Mouse (Mus musculus): ENCODE results near the gene Ascl3. TPM values are rescaled to one million over a fixed set of nuclear protein-coding genes. Genes with fewer than 3 reads are reported as not detected.

Gene Ascl3
- polyA plus RNA-seq, 1 experiment, result 0.17 TPM

DNA sequence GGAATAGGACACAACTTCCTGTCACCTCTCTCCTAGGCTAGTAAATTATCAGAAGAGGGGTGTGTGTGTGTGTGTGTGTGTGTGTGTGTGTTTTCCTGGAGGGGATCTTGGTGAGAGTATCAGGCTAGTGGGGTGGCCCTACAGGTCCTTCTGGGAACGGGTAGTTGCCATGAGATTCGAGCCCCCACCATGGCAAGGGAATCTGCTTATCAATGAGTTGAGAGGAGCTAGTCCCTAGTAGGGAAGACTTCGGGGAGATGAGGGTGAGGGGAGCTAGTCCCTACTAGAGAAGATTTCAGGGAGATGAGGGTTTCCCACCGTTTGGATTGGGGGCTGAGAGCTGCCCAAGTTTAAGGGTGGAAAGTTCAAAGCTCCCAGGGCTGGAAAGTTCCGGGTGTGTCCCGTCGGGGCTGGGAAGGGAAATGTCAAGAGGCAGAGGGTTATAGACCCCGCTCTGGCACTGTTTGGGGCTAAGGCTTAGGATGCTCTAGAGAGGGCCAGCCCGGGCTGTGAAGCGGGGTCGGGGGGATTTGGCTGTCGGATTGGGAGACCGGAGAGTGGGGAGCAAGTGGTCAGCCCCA, 20.0 kb upstream of the Ascl3 start:
- Histone ChIP-seq H3K4me3 (ENCODE audit: insufficient read depth, low read length) (peak overlapping the region; percentile 98), H3K27ac (ENCODE audit: insufficient read depth, low read length) (peak overlapping the region; percentile 98; the same call in 1 of the 2 replicates), H3K4me1 (ENCODE audit: control insufficient read depth, insufficient read depth, low read length) (peaks cover 11% of the 10 kb centered on the region)
- TF ChIP-seq CTCF (IDR thresholded peaks at IDR 0.05; ENCODE audit: extremely low read depth, insufficient read depth, low read length), result no peak
- no peak for TF ChIP-seq POLR2A (IDR thresholded peaks at IDR 0.05; ENCODE audit: extremely low read depth, insufficient read depth, low read length)

DNA sequence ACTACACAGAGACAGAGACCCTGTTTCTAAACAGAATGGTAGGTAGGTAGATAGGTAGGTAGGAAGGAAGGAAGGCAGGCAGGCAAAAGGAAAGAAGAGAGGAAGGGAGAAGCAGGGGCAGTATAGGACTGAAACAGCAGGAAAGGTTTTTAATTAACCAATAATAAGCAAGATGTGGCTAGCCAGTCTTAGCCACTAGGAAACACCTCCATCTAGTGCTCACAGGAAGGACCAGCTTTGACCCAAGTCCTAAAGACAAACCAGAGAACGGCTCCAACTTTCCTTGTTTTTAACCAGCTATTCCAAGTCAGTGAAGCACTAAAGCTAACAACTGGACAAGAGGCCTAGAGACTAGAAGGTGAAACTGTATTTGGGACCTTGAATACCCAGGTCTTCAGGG, 16.2 kb upstream of the Ascl3 start:
- H3K4me3 ChIP-seq (ENCODE audit: insufficient read depth, low read length), result no peak overlapping the region
- no peak for TF ChIP-seq CTCF (IDR thresholded peaks at IDR 0.05; ENCODE audit: extremely low read depth, insufficient read depth, low read length)
- no peak for TF ChIP-seq POLR2A (IDR thresholded peaks at IDR 0.05; ENCODE audit: extremely low read depth, insufficient read depth, low read length)
- H3K27ac ChIP-seq (ENCODE audit: insufficient read depth, low read length), result no peak overlapping the region
- H3K4me1 ChIP-seq (ENCODE audit: control insufficient read depth, insufficient read depth, low read length), result peaks cover 3% of the 10 kb centered on the region; the same call in 1 of the 2 replicates

GRCm38 (mm10) chr7:109741703-109742102, 10.2 kb upstream of the Ascl3 start:
- TF ChIP-seq POLR2A (IDR thresholded peaks at IDR 0.05; ENCODE audit: extremely low read depth, insufficient read depth, low read length), result no peak
- TF ChIP-seq CTCF (IDR thresholded peaks at IDR 0.05; ENCODE audit: extremely low read depth, insufficient read depth, low read length), result no peak
- no peak overlapping the region for H3K4me3 ChIP-seq (ENCODE audit: insufficient read depth, low read length)
- no peak overlapping the region for H3K27ac ChIP-seq (ENCODE audit: insufficient read depth, low read length)
- H3K4me1 ChIP-seq (ENCODE audit: control insufficient read depth, insufficient read depth, low read length), result no peaks in the 10 kb centered on the region

GRCm38 (mm10) chr7:109741060-109741459, 9.5 kb upstream of the Ascl3 start:
- no peak overlapping the region for H3K27ac ChIP-seq (ENCODE audit: insufficient read depth, low read length)
- no peak for TF ChIP-seq CTCF (IDR thresholded peaks at IDR 0.05; ENCODE audit: extremely low read depth, insufficient read depth, low read length)
- no peak for TF ChIP-seq POLR2A (IDR thresholded peaks at IDR 0.05; ENCODE audit: extremely low read depth, insufficient read depth, low read length)
- no peak overlapping the region for H3K4me3 ChIP-seq (ENCODE audit: insufficient read depth, low read length)
- no peaks in the 10 kb centered on the region for H3K4me1 ChIP-seq (ENCODE audit: control insufficient read depth, insufficient read depth, low read length)

GRCm38 (mm10) chr7:109739822-109740370, 8.4 kb upstream of the Ascl3 start:
- Histone ChIP-seq H3K27ac (ENCODE audit: insufficient read depth, low read length) (no peak overlapping the region), H3K4me1 (ENCODE audit: control insufficient read depth, insufficient read depth, low read length) (no peaks in the 10 kb centered on the region), H3K4me3 (ENCODE audit: insufficient read depth, low read length) (no peak overlapping the region)
- no peak for TF ChIP-seq POLR2A (IDR thresholded peaks at IDR 0.05; ENCODE audit: extremely low read depth, insufficient read depth, low read length)
- no peak for TF ChIP-seq CTCF (IDR thresholded peaks at IDR 0.05; ENCODE audit: extremely low read depth, insufficient read depth, low read length)

- TF ChIP-seq POLR2A (IDR thresholded peaks at IDR 0.05; ENCODE audit: extremely low read depth, insufficient read depth, low read length) (no peak), CTCF (IDR thresholded peaks at IDR 0.05; ENCODE audit: extremely low read depth, insufficient read depth, low read length) (no peak)
- H3K4me3 ChIP-seq (ENCODE audit: insufficient read depth, low read length), result no peak overlapping the region
- H3K27ac ChIP-seq (ENCODE audit: insufficient read depth, low read length), result no peak overlapping the region
- no peaks in the 10 kb centered on the region for H3K4me1 ChIP-seq (ENCODE audit: control insufficient read depth, insufficient read depth, low read length)
These were observed 3.3 kb upstream of the Ascl3 start for GRCm38 (mm10) chr7:109734806-109735205.

DNA sequence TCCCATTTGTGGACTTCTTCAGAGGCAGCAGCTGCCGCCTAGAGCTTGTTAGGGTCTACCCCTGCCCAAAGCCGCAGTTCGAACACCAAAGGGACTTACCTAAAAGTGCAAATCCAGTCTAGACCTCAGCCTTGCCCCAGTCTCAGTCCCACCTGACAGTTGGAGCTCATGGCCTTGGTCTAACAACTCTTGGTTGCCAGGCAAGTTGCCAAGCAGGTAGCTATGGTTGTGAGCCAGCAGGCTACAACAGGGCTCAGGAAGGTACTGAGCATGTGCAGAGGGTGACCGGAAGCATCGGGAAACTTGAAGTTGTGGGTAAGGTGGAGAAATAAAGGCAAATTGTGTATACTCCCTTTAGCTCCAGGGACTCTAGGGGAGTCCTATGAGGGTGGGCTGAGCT, 7.8 kb downstream of the Ascl3 start, which contains the start of gene BC051019:
Gene BC051019, minus strand, starts transcription at position 154 of the 400 bp plus-strand sequence.
- no peak within 1 kb of the TSS for H3K4me3 ChIP-seq (ENCODE audit: insufficient read depth, low read length)
- no peaks in the 10 kb centered on the region for H3K4me1 ChIP-seq (ENCODE audit: control insufficient read depth, insufficient read depth, low read length)
- TF ChIP-seq CTCF (IDR thresholded peaks at IDR 0.05; ENCODE audit: extremely low read depth, insufficient read depth, low read length), result no peak
- no peak for TF ChIP-seq POLR2A (IDR thresholded peaks at IDR 0.05; ENCODE audit: extremely low read depth, insufficient read depth, low read length)
- H3K27ac ChIP-seq (ENCODE audit: insufficient read depth, low read length), result no peak within 1 kb of the TSS

DNA sequence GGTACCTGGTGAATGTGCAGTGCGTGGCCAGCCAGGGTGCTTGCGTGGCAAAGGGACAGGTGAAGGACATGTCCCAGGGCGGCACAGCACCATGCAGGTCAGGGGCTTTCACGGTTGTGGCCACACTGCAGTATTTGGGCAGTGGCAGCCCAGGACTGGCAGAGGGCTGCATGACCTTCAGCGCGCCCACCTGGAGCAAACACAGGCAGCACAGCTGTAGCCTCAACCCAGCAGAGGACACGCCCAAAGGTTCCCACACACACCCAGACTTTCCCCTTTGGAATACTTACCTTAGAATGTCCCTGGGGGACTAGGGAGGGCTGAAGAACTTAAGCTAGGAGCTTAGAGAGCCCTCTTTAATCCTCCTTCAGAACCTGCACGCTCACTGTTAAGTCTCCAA, 8.4 kb downstream of the Ascl3 start:
- no peaks in the 10 kb centered on the region for H3K4me1 ChIP-seq (ENCODE audit: control insufficient read depth, insufficient read depth, low read length)
- TF ChIP-seq POLR2A (IDR thresholded peaks at IDR 0.05; ENCODE audit: extremely low read depth, insufficient read depth, low read length), result no peak
- no peak for TF ChIP-seq CTCF (IDR thresholded peaks at IDR 0.05; ENCODE audit: extremely low read depth, insufficient read depth, low read length)
- H3K4me3 ChIP-seq (ENCODE audit: insufficient read depth, low read length), result no peak overlapping the region
- H3K27ac ChIP-seq (ENCODE audit: insufficient read depth, low read length), result no peak overlapping the region

DNA sequence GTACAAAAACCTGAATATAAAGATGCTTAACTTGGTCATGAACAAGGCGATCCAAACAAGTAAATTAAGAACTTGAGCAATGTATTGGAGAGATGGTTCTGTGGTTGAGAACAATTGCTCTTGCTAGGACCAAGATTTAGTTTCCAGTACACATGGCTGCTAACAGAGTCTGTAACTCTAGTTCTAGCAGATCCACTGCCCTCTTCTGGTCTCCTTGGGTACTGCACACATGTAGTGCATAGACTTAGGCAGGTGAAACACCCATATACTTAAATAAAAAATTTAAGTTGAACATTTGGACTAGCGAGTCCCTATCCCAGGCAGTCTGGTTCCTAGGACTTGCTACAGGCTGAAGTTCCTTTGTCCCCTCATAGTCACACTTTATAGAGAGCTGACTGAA, 8.9 kb downstream of the Ascl3 start:
- no peaks in the 10 kb centered on the region for H3K4me1 ChIP-seq (ENCODE audit: control insufficient read depth, insufficient read depth, low read length)
- H3K27ac ChIP-seq (ENCODE audit: insufficient read depth, low read length), result no peak overlapping the region
- TF ChIP-seq POLR2A (IDR thresholded peaks at IDR 0.05; ENCODE audit: extremely low read depth, insufficient read depth, low read length) (no peak), CTCF (IDR thresholded peaks at IDR 0.05; ENCODE audit: extremely low read depth, insufficient read depth, low read length) (no peak)
- no peak overlapping the region for H3K4me3 ChIP-seq (ENCODE audit: insufficient read depth, low read length)

- Histone ChIP-seq H3K27ac (ENCODE audit: insufficient read depth, low read length) (no peak overlapping the region), H3K4me1 (ENCODE audit: control insufficient read depth, insufficient read depth, low read length) (no peaks in the 10 kb centered on the region), H3K4me3 (ENCODE audit: insufficient read depth, low read length) (no peak overlapping the region)
- TF ChIP-seq CTCF (IDR thresholded peaks at IDR 0.05; ENCODE audit: extremely low read depth, insufficient read depth, low read length) (peak; percentile 56; the same call in 1 of the 2 replicates), POLR2A (IDR thresholded peaks at IDR 0.05; ENCODE audit: extremely low read depth, insufficient read depth, low read length) (no peak)
These were observed 12.2 kb downstream of the Ascl3 start for GRCm38 (mm10) chr7:109719286-109719685.
